Mouse (Mus musculus): Measurements from ENCODE around the gene Upk1a.

Upk1a gene

GRCm38 (mm10) chr7:30612654-30613402 lies at the start of gene Upk1a:
TSS of gene Upk1a (minus strand) at chr7:30612847.
- DNase-seq = no peak

- DNase-seq = peak; percentile 98
Measured at GRCm38 (mm10) chr7:30649591-30650540, 37.2 kb upstream of the Upk1a start, which contains the start of gene Rbm42. TSS of gene Rbm42 (minus strand) at chr7:30650317.

DNA sequence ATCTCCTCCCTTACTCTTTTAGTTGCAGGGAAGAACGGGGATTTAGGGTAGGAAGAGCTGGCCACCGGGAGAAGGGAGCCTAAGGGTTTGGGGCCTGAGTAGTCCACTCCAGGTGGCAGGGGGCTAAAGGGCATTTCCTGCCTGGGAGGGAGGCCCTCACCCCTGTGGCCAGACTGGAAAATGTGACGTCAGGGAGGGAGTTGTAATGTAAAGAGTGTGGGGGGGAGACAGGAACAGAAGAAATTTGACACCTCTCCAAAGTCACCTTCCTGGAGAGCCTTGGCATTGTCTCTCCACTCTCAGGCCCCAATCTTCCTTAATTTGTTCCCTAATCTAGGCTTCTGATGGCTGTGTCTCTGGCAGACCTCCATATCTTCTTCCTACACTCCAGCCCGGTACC lies 26.4 kb upstream of the Upk1a start:
- no peak for DNase-seq

- DNase-seq = no peak
Measured at GRCm38 (mm10) chr7:30636395-30636794, 23.7 kb upstream of the Upk1a start.

DNA sequence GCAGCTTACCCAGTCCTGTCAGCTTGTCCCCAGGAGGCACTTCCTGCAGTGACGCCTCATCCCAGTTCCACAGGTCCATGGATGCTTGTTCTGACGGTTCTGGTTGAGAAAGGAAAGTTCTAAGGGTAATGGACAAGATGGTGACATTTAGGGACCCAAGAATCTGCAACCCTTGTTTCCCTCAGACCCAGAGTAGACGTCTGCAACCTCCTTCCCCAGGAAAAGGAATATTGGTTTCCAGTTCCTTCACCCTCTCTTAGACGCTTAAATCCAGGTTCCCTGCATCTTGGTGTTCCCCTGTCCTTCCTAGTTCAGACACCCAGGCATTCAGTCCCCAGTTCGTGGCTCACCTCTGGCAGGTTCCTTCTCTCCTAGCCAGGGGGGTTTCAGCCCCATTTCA lies 23.1 kb upstream of the Upk1a start, which contains the start of gene Etv2:
TSS of gene Etv2 (minus strand) at position 101 of the 400 bp plus-strand sequence.
- DNase-seq = no peak

- DNase-seq = peak in 1 of 2 experiments; percentile 55
Measured at GRCm38 (mm10) chr7:30634621-30635020, 22.0 kb upstream of the Upk1a start.

GRCm38 (mm10) chr7:30633762-30634412 lies 21.2 kb upstream of the Upk1a start:
- no peak for DNase-seq

DNA sequence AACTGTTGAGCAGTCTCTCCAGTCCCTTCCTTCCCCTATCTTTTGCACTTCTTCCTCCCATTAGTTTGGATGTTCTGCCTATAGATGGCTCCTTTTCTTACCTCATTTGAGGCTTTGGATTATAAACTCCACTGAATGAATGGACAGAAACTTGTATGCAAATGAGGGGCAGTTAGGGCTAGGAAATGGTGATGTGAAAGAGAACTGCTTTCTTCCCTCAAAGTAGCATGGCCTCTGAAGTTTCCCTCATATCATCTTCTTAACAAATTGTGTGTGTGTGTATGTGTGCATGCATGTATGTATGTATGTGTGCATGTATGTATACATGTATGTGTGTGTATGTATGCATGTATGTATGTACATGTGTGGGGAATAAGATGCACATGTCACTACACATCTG lies 16.4 kb upstream of the Upk1a start:
- no peak for DNase-seq

DNA sequence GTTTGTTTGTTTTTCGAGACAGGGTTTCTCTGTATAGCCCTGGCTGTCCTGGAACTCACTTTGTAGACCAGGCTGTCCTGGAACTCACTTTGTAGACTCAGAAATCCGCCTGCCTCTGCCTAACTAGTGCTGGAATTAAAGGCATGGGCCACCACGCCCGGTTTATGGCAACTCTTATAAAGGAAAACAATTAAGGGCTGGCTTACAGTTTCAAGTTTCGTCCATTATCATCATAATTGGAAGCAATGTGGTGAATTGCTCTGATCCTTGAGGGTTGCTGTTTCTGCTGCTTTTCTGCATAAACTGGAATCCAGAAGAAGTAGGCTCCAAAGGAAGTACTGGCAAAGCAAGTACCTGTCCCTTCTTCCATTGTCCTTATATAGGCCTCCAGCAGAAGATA lies 14.0 kb upstream of the Upk1a start:
- DNase-seq = no peak

DNA sequence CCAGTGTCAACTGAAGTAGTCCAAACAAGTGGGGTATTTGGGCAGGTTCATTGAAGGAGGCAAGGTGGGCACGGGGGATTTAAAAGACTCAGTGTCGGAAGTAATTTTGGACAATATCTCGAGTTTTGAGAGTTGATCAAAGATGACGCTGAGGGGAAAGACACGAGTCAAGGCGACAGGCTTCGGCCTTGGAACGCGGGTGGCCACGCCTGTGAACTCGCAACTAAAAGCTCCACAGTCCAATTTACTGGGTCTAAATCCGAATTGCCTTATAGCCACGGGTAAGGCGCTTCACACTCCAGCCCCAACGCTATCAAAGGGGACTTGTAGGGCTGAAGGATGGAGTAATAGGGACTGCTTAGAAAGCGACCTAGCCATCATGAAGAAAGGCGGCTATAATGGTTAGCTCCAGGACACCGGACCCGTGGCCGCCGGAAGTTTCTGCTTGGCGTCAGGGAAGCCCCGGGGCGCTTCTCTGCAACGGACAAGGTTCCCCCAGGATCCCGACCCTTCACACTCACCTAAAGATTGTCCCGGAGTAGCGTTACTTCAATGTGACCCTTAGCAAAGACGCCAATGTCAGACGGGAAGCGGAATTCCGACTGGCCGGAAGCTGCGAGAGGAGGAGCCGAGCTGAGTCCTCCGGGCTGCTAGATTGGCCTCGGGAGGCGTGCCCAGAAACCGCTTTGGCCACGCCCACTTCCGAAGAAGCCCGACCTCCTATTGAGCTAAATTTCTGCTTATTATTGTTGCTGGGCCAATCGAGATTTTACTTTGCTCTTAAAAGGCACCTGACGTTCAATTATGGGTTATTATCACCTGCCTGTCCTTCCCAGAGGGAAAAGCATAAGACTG lies 13.1 kb upstream of the Upk1a start, which contains the start of gene Cox6b1:
TSS of gene Cox6b1 (minus strand) at position 622 of the 855 bp plus-strand sequence.
- DNase-seq = peak; percentile 84 to 92

DNA sequence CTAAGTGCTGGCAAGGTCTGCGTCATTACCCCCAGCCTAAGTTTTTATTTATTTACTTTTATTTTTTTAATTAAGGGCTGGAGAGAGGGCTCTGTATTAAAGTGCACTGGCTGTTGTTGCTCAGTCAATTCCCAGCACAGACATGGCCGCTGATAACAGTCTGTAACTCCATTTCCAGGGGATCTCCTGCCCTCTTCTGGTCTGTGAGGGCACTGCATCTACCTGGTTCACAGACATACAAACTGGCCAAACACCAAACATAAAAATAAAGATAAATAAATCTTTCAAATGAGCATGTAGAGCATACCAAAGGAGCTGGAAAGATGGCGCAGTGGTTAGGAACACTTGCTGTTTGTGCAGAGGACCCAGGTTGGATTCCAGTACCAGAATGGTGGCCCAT lies 6.6 kb upstream of the Upk1a start:
- peak in 1 of 2 experiments; percentile 56 for DNase-seq

DNA sequence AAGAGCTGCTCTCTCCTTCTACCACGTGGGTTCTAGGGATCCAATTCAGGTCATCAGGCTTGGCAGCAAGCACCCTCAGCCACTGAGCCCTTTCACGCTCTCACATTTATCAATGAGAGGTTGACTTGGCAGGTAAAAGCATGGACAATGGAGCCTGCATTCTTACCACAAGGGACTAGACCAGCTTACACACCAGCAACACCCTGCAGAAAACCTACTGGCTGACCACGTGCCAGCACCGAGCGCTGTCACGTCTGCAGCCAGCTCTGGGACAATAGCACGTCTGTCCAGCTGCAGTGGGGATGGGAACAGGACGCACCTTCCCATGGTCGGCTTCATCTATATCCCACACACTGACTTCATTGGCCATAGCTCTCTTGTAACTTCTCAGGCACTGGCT lies 6.0 kb upstream of the Upk1a start:
- DNase-seq = no peak

DNA sequence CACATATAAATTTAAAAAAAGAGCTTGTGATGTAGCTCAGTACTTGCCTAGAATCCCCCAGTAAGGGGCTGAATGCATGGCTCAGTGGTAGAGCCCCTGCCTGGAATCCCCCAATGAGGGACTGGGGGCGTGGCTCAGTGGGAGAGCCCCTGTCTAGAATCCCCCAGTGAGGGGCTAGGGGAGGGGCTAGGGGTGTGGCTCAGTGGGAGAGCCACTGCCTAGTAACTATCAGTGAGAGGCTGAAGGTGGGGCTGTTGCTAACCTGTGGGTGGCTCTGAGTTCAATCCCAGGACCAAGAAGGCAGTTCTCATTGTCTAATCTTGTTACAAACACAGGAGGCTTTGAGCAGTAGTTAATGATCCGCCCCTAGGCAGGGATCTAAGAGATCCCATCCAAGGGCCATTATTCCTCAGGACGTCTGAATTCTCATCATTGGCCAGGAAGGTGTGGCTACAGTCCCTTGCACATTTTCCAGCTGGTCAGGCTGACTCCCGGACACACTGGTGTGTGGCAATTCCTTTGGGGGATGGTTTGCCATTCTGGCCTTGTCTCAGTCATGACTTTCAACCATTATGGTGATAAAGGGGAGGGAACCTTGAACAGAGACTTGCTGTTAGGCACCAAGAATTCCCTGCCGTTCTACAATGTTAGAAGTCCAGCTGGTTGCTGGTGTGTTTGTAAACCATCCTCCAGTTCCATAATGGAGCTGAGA lies 2.6 kb upstream of the Upk1a start:
- DNase-seq = no peak

DNA sequence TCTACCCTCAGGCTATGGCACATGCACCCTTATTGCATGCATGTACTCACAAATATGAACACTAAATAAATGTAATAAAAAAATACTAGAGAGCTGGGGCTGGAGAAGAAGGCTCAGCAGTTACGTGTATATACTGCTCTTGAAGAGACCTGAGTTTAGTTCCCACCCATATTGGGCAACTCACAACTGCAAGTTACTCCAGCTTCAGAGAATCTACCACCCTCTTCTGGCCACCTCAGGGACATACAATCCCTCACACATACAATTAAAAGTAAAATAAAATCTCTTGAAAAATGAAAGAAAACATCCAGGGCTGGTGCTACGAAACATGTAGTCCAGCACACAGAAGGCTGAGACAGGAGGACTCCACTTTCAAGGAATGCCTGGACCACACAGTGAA lies 1.8 kb upstream of the Upk1a start:
- DNase-seq = no peak

- DNase-seq = peak; percentile 70 to 79
Measured at GRCm38 (mm10) chr7:30613529-30614112, 974 bp upstream of the Upk1a start.

- no peak for DNase-seq
Measured at GRCm38 (mm10) chr7:30610043-30610442, 2.6 kb downstream of the Upk1a start.

DNA sequence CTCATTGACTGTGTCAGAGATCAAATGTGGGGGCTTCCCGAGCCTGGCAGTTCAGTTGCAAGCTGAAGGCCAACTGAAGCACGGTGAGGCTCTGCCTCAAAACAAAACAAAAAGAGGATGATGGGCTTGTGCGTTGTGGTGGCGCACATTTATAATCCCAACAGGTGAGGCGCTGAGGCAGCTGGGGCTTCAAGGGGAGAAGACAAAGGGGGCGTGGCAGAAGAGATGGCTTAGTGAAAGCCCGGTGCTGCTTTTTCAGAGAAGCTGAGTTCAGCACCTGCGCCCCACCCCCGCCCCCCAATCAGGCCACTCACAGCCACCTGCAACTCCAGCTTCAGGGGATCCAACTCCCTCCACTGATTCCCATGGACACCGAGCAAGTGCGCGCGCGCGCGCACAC lies 4.2 kb downstream of the Upk1a start:
- DNase-seq = no peak

DNA sequence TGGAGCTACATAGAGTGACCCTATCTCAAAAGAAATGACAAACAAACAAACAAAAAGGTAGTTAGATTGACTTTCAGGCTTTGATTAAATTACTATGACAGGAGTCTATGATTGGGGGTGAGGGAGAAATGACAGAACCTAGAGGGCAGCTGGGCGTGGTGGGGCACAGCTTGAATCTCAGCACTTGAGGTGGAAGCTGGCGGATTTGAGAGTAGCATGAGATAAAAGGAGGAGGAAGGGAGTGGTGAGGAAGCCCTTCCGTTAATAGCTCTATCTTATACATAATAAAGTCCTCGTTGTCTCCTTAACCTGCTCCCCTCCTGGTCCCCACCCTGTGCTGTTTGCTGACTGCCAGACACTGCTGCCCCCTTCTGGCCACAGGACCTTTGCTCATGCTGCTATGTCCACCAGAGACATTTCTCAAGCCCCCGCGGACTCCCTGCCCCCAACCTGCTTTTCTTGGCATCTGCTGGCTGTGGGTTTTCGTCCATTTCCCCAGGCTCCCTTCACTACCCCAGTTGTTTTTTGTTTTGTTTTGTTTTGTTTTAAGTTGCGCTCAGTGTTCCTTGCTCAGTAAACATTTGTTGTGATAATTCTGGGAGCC lies 4.8 kb downstream of the Upk1a start:
- DNase-seq = peak; percentile 60 to 77

DNA sequence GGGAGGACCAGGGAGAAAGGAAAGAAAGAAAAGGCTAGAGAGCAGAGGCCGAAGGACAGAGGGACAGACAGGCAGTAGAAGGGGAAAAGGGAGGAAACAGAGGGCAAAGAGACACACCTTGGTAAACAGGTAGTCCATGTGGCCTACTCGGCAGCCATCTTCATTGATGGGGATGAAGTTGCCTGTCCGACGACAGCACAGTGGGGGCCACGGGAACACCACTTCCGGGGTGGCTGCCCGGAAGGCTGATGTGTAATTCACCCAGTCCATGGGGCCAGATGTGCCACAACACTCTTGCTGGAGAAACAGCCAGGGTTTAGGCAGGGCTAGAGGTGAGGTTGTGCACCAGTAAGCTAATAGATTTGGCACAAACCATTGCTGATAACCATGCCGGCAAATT lies 7.7 kb downstream of the Upk1a start:
- no peak for DNase-seq

- no peak for DNase-seq
Measured at GRCm38 (mm10) chr7:30604424-30604823, 8.2 kb downstream of the Upk1a start.

DNA sequence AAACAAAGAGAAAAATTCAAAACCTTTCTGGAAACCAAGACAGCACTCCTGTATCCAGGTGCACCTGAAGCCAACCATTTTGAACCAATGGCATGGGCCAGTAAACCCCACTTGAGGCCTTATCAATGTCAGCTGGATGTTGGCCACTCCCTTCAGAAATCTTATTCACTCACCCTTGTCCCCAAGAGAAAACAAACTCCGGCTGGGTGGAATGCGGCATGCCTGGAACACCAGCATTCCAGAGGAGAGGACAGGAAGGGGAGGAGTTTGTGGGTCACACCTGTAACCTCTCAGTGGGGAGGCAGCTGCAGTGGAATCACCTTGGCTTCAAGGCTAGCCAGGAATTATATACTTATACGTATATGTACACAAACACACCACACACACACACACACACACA lies 10.1 kb downstream of the Upk1a start:
- DNase-seq = no peak

Data from cerebellum, postnatal 25 days (tissue).